Mouse (Mus musculus) skeletal muscle tissue, adult 2 months (tissue): ENCODE measurements around the gene Chrna10.
A peak's percentile ranks its signal among the peaks of the same experiment; 100 is the strongest.

Experiments
- DNase-seq: peaks from one replicate; pipeline ENCODE4 v3.0.0-alpha.2; 2012; ENCODE audit warnings: low read depth, low spot score

The Chrna10 gene

DNA sequence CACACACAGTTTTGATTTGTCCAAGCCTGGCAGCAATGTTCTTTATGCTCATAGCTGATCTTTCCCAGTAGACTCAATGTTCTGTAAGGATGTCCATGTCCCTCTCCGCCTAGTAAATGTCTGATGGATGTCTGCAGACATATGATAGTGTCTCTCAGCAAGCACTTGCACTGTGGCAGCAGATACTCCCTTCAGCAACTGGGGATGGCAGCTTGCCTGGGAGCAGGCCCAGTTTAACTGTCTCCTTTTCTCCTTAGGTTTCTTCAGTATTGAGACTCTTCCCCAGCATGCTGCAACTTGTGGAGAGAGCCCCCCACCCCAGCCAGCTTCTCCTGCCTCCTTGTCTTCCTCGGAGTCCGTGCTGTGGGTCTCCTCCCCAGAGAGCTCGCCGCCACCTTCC lies 34.8 kb downstream of the Chrna10 start:
- peak; percentile 54 for DNase-seq

GRCm38 (mm10) chr7:102080311-102080710 lies 36.3 kb downstream of the Chrna10 start:
- DNase-seq: no peak

DNA sequence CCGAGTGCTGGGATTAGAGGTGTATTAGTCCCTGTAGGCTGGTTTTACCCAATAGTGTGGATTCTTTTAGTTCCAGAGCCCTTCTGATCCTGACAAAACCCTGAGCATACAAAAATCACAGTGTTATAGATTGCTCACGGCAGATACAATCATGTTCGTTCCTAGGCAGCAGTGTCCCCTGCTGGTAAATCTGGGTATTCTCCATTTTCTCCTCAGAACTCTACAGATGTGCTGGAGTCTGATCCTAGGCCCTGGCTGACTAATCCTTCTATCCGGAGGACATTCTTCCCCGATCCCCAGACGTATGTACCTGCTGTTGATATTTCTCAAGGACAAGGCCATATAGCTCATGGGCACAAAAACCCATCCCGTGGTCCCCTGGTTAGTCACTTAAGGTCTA lies 38.1 kb downstream of the Chrna10 start:
- DNase-seq: no peak

- no peak for DNase-seq
Measured at GRCm38 (mm10) chr7:102076714-102077296, 39.8 kb downstream of the Chrna10 start.

- DNase-seq: no peak
Measured at GRCm38 (mm10) chr7:102066363-102066762, 50.3 kb downstream of the Chrna10 start.

GRCm38 (mm10) chr7:102065046-102065891 lies 51.4 kb downstream of the Chrna10 start, which contains the start of the genes Rnf121, Xndc1 and Xntrpc:
TSS of gene Rnf121 (minus strand) at chr7:102065469.
TSS of gene Xndc1 (plus strand) at chr7:102065511.
TSS of gene Xntrpc (plus strand) at chr7:102065713.
- peak; percentile 88 for DNase-seq

DNA sequence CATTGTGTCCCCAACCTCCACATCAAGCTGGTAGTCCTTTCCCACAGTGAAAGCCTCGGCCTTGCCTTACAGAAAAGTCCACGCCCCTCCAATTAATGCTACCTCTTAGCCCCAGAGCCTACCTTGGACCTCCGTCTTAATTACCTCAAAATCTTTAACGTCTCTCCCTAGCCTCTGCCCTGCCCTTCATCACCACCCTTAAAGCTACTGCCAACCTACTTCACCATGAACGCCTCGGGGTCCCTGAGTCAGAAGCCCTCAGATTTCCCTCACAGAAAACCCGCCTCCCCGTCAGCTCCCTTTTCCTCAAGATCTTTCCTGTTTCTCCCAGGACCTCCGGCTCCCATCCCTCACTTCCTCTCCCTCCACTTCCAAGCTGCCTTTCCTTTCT lies 52.0 kb downstream of the Chrna10 start:
- DNase-seq: no peak

GRCm38 (mm10) chr7:102063891-102064290 lies 52.7 kb downstream of the Chrna10 start:
- DNase-seq: no peak

GRCm38 (mm10) chr7:102062203-102062602 lies 54.4 kb downstream of the Chrna10 start:
- DNase-seq: no peak

- no peak for DNase-seq
Measured at GRCm38 (mm10) chr7:102061353-102061752, 55.3 kb downstream of the Chrna10 start.
